Mouse (Mus musculus): ENCODE measurements around the gene Smarca2. TPM values are rescaled to one million over a fixed set of nuclear protein-coding genes. Genes with fewer than 3 reads are reported as not detected.

The Smarca2 gene
- polyA plus RNA-seq, 2 experiments = 3.3 to 5.3 TPM

DNA sequence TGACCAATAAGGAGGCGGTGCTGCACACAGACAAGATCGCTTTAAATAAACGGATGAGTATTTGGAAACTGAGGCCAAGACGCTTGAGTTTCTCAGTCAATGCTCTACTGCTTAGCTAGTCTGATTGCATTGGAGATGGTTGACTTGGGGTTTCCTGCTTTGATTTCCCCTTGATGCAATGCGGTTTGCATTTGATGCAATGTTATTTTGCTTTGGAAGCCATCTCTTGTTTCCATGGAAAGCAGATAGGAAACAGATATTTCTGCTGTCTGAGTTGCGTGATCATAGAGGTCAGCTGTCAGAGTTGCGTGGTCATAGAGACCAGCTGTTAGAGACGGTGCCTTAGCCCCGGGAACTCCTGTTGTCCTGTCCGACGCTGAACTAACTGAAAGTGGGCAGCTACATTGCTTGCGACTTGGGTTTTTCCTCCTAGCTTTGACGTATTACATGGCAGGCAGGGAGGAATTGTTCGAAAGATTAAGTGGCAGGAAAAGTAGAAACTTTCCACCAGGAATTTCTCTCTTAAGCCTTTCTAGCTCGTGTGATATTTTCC, 147.8 kb downstream of the Smarca2 start:
- H3K36me3 ChIP-seq (replicated peaks; ENCODE audit: control insufficient read depth, insufficient read depth, low read depth) = no peaks in the 10 kb centered on the region
- H3K4me1 ChIP-seq (replicated peaks; ENCODE audit: control insufficient read depth in 2 of 2, insufficient read depth in 2 of 2, low read length in 1 of 2) = peaks cover 0 to 11% of the 10 kb centered on the region in 2 experiments; a peak in 2 of 4 replicates
- WGBS (ENCODE audit: insufficient replicate concordance) = 68% methylated on average over 15 of the region's 15 CpGs
- H3K9ac ChIP-seq (replicated peaks) = no peak overlapping the region
- H3K4me3 ChIP-seq (ENCODE audit: insufficient read depth in 1 of 2, low read depth in 2 of 2, low read length in 2 of 2) = no peak overlapping the region
- DNase-seq (ENCODE audit: low read depth in 3 of 3, low spot score in 3 of 3) (no peak), ATAC-seq (ENCODE audit: insufficient read depth) (no peak)
- no peaks in the 10 kb centered on the region for H3K27me3 ChIP-seq (ENCODE audit: control insufficient read depth, insufficient read depth, low read length)
- H3K27ac ChIP-seq = no peak overlapping the region
- H3K9me3 ChIP-seq (ENCODE audit: control insufficient read depth, low read length) = no peaks in the 10 kb centered on the region
- no peak overlapping the region for H3K4me2 ChIP-seq (ENCODE audit: low read depth)
- no peak for TF ChIP-seq CTCF (IDR thresholded peaks at IDR 0.05; ENCODE audit: low read depth)
- no peak for TF ChIP-seq EP300 (IDR thresholded peaks at IDR 0.05; ENCODE audit: low read depth)

DNA sequence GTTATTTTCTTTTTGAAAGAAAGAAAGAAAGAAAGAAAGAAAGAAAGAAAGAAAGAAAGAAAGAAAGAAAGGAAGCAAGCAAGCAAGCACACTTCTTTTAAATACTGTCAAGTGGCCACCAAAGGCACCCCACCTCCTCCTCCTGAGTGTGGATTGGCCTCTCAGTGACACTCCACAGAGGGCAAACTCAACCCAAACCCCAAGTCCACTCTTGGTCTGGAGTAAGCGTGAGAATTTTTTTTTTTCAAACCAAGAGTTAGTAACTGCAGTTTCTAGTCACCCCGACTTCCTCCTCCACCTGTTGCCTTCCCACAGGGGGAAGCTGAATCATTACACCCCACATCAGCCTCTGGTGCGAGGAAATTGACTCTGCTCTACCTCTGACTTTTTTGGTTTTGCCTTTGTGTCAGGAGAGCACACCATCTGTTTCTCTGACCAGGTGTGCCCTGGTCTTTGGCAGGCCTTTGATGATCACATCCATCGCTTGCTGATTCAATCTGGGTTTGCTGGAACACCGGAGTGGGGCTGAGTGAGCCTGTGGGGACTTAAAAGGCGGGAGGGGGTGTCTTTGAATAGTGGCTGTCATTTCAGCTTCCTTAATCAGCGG, 148.5 kb downstream of the Smarca2 start:
- 47% methylated on average over 7 of the region's 7 CpGs for WGBS (ENCODE audit: insufficient replicate concordance)
- H3K4me1 ChIP-seq (replicated peaks; ENCODE audit: control insufficient read depth in 2 of 2, insufficient read depth in 2 of 2, low read length in 1 of 2) = peaks cover 0 to 11% of the 10 kb centered on the region in 2 experiments; a peak in 2 of 4 replicates
- no peak overlapping the region for H3K9ac ChIP-seq (replicated peaks)
- ATAC-seq (ENCODE audit: insufficient read depth) (no peak), DNase-seq (ENCODE audit: low read depth in 3 of 3, low spot score in 3 of 3) (no peak)
- no peak for TF ChIP-seq EP300 (IDR thresholded peaks at IDR 0.05; ENCODE audit: low read depth)
- TF ChIP-seq CTCF (IDR thresholded peaks at IDR 0.05; ENCODE audit: low read depth) = no peak
- no peaks in the 10 kb centered on the region for H3K27me3 ChIP-seq (ENCODE audit: control insufficient read depth, insufficient read depth, low read length)
- no peaks in the 10 kb centered on the region for H3K36me3 ChIP-seq (replicated peaks; ENCODE audit: control insufficient read depth, insufficient read depth, low read depth)
- no peak overlapping the region for H3K27ac ChIP-seq
- H3K9me3 ChIP-seq (ENCODE audit: control insufficient read depth, low read length) = no peaks in the 10 kb centered on the region
- H3K4me2 ChIP-seq (ENCODE audit: low read depth) = no peak overlapping the region
- H3K4me3 ChIP-seq (ENCODE audit: insufficient read depth in 1 of 2, low read depth in 2 of 2, low read length in 2 of 2) = no peak overlapping the region

DNA sequence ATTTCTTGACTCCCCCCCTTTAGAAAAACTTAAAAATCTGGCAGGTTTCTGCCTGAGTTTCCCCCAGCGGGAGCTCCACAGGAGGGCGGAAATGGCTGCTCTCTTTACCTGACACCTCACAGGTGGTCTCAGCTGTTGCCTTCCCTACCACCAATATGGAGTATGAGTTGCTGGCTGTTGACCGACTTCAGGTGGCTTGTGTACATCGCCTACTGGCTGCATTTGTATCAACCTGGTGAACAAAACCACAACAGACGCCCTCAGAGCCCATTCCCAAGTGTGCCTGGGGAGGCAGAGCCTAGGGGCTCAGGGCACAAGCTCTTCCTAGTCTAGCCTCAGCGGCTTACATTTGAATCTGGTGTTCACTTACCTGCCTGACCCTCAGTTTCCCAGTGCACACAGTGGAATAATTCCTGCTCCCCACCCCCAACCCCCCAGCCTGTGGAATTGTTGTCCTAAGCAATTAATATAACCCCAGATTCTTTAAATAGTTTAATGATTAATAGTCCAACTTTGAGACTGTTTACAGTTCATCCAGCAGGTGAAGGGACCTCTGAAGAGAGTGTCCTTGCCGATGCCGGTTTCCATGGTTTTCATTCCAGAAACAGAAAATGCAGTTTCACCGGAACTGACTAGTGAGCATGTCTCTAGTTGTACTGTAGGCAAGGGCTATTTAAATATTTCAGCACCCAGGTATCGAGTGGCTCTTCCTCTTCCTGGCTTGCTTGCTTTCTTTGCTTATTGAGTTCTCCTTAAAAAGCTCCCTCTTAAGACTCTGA, 149.4 kb downstream of the Smarca2 start:
- peaks cover 0 to 11% of the 10 kb centered on the region in 2 experiments; a peak in 2 of 4 replicates for H3K4me1 ChIP-seq (replicated peaks; ENCODE audit: control insufficient read depth in 2 of 2, insufficient read depth in 2 of 2, low read length in 1 of 2)
- no peak overlapping the region for H3K9ac ChIP-seq (replicated peaks)
- TF ChIP-seq EP300 (IDR thresholded peaks at IDR 0.05; ENCODE audit: low read depth) = no peak
- TF ChIP-seq CTCF (IDR thresholded peaks at IDR 0.05; ENCODE audit: low read depth) = no peak
- 62% methylated on average over 10 of the region's 10 CpGs for WGBS (ENCODE audit: insufficient replicate concordance)
- H3K27ac ChIP-seq = no peak overlapping the region
- no peaks in the 10 kb centered on the region for H3K36me3 ChIP-seq (replicated peaks; ENCODE audit: control insufficient read depth, insufficient read depth, low read depth)
- H3K4me2 ChIP-seq (ENCODE audit: low read depth) = no peak overlapping the region
- H3K4me3 ChIP-seq (ENCODE audit: insufficient read depth in 1 of 2, low read depth in 2 of 2, low read length in 2 of 2) = no peak overlapping the region
- H3K9me3 ChIP-seq (ENCODE audit: control insufficient read depth, low read length) = no peaks in the 10 kb centered on the region
- ATAC-seq (ENCODE audit: insufficient read depth) (no peak), DNase-seq (ENCODE audit: low read depth in 3 of 3, low spot score in 3 of 3) (peak in 1 of 3 experiments; percentile 9)
- H3K27me3 ChIP-seq (ENCODE audit: control insufficient read depth, insufficient read depth, low read length) = no peaks in the 10 kb centered on the region

DNA sequence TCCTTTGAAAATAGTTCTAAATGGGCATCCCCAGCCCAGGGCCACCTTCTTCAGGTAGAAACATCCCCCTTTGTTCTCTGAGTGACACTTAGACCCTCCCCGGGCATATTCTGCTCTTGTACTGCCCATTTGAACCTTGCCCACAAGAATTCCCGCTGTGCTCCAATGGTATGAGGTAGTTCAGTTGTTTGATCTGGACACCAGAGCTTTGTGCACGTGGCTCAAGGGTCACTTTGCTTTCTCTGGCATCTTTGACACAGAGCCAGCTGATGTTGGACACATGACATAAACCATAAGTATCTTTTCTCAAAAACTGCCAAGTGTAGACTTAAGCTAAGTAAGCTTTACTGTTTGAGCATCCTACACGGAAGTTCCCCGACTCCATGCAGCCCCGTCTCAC, 151.1 kb downstream of the Smarca2 start:
- 61% methylated on average over 6 of the region's 6 CpGs for WGBS (ENCODE audit: insufficient replicate concordance)
- ATAC-seq (ENCODE audit: insufficient read depth) = no peak

DNA sequence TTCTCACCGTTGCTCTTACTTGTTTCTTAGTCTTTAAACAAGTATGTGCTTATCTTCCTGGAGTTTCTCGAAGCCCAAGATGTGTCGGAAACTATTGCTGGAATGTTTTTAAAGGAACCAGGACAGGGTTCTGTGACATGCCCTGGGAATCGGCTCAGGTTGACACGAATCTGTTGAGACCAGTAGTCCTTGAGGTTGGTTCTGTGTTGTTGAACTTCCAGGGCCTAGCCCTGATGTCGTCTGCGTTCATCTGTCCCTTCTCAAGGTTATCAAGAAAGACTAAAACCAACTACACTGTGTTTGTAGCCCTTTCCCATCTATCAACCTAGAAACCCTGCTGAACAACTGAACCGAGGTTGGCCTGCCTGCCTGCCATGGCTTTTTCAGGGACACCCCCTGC, 151.5 kb downstream of the Smarca2 start:
- Histone ChIP-seq H3K4me2 (ENCODE audit: low read depth) (no peak overlapping the region), H3K36me3 (replicated peaks; ENCODE audit: control insufficient read depth, insufficient read depth, low read depth) (no peaks in the 10 kb centered on the region), H3K27me3 (ENCODE audit: control insufficient read depth, insufficient read depth, low read length) (no peaks in the 10 kb centered on the region), H3K27ac (no peak overlapping the region), H3K9me3 (ENCODE audit: control insufficient read depth, low read length) (no peaks in the 10 kb centered on the region), H3K4me1 (replicated peaks; ENCODE audit: control insufficient read depth in 2 of 2, insufficient read depth in 2 of 2, low read length in 1 of 2) (peaks cover 0 to 11% of the 10 kb centered on the region in 2 experiments; a peak in 2 of 4 replicates), H3K9ac (replicated peaks) (no peak overlapping the region), H3K4me3 (ENCODE audit: insufficient read depth in 1 of 2, low read depth in 2 of 2, low read length in 2 of 2) (no peak overlapping the region)
- TF ChIP-seq CTCF (IDR thresholded peaks at IDR 0.05; ENCODE audit: low read depth) = no peak
- no peak for TF ChIP-seq EP300 (IDR thresholded peaks at IDR 0.05; ENCODE audit: low read depth)
- 67% methylated on average over 8 of the region's 8 CpGs for WGBS (ENCODE audit: insufficient replicate concordance)
- no peak for ATAC-seq (ENCODE audit: insufficient read depth)
- no peak for DNase-seq (ENCODE audit: low read depth in 3 of 3, low spot score in 3 of 3)

More for the DNA sequence above, 151.1 kb downstream of the Smarca2 start:
- Histone ChIP-seq H3K4me3 (ENCODE audit: insufficient read depth in 1 of 2, low read depth in 2 of 2, low read length in 2 of 2) (no peak overlapping the region), H3K9ac (replicated peaks) (no peak overlapping the region), H3K4me2 (ENCODE audit: low read depth) (no peak overlapping the region), H3K27me3 (ENCODE audit: control insufficient read depth, insufficient read depth, low read length) (no peaks in the 10 kb centered on the region), H3K36me3 (replicated peaks; ENCODE audit: control insufficient read depth, insufficient read depth, low read depth) (no peaks in the 10 kb centered on the region), H3K4me1 (replicated peaks; ENCODE audit: control insufficient read depth in 2 of 2, insufficient read depth in 2 of 2, low read length in 1 of 2) (peaks cover 0 to 11% of the 10 kb centered on the region in 2 experiments; a peak in 2 of 4 replicates), H3K27ac (no peak overlapping the region), H3K9me3 (ENCODE audit: control insufficient read depth, low read length) (no peaks in the 10 kb centered on the region)
- no peak for TF ChIP-seq EP300 (IDR thresholded peaks at IDR 0.05; ENCODE audit: low read depth)
- no peak for TF ChIP-seq CTCF (IDR thresholded peaks at IDR 0.05; ENCODE audit: low read depth)
- DNase-seq (ENCODE audit: low read depth in 3 of 3, low spot score in 3 of 3) = no peak

All from liver, embryonic 14.5 days (tissue).